Mouse (Mus musculus) right cerebral cortex, postnatal 10 days (tissue): Measurements from ENCODE around the gene Cidec.

ENCODE experiments used
- DNase-seq, 2 experiments: peaks; one replicate each; pipeline ENCODE4 v3.0.0; 2021; ENCODE audit warnings: low spot score in 2 of 2

The Cidec gene

DNA sequence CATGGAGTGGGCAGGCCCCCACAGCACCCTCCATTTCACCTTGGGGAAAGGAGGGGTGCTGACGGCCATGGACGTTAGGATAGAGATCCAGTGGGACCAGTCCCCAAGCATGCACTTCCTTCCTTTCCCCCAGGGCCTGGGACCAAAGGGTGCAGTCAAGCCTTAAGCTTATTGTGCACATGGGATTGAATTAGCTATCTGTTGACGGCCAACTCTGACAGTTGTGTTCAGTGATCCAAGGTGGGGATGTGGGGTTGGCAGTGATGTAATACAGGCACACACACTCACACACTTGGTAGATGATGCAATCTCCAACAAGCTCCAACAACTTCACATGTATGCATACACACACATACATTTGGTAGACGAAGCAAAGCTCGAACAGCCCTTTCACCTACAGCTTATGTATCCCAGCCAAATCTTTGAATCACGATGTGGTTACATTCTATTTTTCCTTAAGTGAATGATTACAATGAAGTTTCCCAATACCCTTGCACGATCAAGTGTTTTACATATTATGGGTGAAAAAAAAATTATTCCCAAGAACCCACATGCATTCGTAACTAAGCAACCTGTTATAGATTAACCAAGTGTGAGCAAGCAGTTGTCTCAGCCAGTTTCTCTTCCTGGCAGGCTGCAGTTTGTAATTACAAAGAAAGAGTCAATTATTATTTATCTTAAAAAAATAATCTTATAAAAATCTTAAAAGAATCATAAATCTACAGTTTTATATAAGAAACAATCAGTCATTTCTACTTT is 8.8 kb upstream of the Cidec start:
- no peak for DNase-seq

DNA sequence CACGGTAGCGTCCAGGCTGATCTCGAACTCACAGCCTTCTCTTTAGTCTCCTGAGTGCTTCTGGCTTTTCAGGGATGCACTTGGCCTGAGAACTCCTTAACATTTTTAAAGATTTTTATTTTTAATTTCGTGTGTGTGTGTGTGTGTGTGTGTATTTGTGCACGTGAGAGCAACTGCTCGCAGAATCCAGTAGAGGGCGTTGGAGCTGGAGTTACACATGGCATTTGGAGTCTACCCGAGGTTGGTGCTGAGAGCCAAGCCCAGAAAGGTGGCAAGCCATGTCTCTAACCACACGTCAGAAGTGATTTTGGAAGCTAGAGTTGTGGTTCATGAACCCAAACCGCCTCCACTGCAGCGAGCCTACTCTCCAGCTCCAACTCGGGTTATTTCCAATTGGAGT is 7.5 kb upstream of the Cidec start:
- DNase-seq = no peak

DNA sequence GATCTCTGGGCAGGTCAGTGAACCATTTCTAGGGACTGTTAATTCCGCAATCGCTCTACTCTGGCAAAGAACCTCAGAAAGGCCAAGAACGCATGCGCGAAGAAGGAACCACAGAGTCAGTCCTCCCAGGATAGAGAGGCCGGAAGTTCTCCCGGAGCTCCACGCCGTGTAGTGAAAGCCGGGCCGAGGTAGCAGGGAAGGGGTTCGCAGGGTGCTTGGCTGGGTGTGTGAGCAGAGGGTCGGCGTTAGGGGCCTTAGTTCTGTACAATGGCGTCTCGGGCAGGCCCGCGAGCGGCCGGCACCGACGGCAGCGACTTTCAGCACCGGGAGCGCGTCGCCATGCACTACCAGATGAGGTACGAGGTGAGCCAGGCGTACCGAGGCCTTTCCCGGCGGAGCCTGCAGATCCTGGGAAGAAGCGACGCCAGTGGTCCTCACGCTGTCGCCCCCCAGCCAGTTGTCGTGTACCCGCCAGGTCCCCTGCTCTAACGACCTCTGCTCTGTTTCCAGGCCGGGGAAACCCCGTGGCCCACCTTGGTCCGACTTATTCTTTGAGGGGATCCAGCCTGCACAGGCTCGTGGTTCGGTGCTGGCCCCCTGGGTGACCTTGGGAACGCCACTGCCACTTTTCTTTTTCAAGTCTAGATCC is 7.0 kb upstream of the Cidec start, which contains the start of gene Jagn1:
Jagn1 (plus strand) TSS at position 128 of the 649 bp plus-strand sequence.
- DNase-seq = peak; percentile 93 to 94

DNA sequence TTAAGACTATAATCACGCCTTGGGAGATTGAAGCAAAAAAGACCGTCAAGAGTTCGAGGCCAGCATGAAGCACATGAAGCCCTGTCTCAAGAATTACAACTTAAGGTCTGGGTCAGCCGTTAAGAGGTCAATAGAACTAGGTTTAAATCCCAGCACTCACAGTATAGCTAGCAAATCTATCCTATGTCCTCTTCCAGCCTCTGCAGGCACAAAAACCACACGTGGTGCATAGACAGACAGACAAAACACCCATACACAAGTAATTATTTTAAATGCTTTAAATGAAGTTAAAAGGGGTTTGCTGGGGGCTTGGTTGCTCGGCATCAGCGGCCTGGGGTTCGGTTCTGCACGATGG is 6.5 kb upstream of the Cidec start:
- no peak for DNase-seq

DNA sequence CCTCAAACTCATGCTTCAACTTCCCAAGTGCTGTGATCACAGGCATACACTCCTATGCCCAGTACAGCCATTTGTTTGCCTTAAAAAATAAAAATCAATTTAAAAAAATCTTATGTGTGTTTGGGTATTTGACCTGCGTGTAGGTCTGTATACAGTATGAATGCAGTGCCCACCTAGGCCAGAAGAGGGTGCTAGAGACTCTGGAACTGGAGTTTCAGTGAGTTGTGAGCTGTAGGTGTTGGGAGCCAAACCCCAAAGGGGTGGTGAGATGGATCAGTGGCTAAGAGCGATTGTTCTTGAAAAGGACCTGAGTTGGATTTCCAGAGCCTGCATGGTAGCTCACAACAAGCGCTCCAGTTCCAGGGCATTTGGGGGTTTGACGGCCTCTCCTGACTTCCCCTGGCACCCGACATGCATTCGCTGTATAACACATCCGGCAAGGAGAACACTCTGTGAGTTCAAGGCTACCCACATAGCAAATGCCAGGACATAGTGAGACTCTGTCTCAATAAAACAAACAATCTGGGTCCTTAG is 5.7 kb upstream of the Cidec start:
- peak; percentile 58 to 71 for DNase-seq

DNA sequence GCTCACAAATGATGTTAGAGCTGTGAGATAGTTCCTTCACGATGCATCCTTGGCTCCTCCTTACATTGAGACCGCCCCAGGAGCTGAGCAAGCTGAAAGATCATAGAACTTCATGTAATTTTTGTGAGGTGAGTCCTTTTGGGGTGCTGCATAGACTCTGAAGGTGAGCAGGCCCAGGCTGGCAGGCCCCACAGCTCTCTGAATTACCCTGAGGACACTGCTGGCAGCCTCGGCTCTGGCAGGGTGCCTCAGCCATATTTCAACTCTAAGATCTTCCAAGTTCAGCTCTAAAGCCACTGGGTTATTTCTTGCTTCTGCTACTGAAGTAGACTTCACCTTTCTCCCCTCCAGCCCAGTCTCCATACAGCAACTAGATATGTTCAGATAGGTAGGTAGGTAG is 5.1 kb upstream of the Cidec start:
- DNase-seq = no peak

DNA sequence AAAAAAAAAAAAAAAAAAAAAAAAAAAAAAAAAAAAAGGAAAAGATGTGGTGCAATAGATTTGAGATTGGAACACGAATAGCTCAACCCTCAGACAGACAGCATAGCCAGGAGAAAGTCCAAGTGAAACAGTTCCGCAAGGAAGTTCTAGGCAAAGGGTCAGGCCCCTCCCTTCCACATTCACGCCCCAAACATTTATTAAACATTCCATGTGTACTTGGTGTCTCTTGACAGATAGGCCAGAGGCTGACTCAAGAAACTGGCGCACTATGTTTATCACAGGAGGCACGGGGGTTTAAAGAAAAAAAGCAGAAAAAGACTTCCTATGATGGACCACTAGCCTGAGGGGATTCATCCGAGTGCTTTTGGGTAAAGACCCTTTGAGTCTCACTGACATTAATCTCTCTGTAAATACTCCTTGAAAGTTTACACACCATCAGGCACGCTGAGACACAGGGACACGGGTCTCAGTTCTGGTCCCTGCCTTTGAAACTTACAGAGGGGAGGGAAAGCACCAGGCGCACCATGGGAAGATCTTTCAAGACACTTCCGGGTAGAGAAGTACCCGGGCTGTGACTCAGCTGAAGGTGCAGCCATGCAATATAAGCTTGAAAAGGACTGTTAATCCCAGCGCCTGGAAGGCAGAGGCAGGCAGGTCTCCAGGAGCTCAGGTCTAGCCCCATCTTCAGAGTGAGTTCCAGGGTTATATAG is 3.3 kb upstream of the Cidec start:
- no peak for DNase-seq

DNA sequence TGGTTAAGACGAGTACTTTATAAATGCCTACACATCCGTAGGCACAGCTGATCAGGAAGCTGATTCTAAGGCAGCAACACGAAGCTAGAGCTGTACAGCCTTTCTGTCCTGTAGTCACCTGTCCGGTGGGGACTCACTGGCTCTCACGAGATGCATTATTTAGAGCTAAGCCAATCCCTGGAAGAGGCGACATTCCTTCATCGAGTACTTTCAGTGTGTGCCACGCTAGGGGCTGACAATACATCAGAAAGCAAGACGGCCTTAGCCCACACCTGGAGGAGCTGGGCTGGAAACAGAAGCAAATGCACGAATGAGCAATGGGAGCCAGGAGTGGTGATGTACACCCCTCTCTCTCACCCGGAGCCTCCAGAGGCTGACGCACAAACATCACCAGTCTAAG is 1.6 kb upstream of the Cidec start:
- no peak for DNase-seq

DNA sequence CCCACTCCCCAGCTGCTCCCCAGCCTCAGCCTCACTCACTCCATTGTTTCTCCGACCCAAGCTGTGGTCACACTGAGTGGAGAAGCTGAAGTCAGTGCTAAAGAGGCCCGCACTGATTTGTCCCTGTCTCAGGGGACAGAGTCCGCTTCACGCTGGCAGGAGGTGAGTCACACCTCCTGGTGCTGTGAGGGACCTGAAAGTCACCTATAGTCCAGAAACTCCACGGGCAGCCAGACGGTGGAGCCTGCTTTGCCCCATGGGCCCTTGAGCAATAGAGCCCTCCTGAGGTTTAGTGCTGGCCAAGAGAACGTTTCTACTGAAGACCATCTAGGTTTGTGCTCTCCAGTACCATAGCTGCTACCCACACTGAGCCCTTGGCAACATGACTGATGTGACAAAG is 869 bp downstream of the Cidec start:
- no peak for DNase-seq

DNA sequence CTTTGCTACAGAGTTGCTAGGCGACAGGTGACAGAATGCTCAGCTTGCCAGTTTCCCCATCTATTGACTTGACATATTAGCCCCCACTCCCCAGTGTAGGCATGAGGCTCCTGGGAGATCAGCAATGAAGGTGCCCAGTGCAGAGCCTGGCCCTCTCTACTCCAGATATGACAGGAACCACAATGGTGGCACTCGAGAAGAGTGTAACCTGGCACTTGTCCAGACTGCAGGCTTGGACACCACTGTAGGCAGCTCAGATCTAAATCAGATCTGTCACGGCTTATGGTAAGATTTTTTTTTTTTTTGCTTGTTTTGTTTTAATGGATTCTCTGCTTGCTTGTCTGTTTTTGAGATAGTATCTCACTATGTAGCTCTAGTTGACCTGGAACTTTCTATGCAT is 1.9 kb downstream of the Cidec start:
- DNase-seq = no peak

DNA sequence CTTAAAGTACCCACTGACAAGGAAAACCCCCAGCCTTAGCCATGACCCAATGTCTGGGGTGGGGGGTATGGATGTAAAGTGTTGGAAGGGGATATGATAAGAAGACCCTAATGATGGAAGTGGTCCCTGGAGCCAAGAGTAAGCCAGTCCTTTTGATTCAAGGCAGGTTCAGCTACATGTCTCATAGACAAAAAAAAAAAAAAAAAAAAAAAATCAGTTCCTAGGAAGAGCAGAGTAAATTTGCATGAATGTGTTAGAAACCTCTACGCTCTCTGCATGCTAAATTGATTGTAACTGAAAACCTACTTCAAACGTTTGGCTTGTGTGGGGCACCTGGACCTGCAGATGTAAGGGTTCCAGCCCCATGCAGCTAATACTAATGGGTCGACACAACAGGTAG is 3.8 kb downstream of the Cidec start:
- no peak for DNase-seq

DNA sequence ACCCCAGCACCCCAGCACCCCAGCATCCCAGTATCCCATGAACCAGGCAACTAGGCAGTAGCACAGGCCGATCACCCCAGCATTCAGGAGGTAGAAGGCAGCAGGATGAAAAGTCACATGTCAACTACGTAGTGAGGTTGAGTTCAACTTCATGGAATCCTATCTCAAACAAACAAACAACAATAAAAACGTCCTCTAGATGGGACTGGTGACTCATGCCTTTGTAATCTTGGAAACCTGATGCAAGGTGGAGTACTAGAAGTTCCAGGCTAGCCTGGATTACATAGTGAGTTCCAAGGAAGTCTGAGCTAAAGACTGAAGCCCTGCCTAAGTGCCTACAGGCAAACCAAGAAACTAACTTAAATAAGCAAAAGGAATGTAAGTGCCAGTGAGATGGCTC is 4.7 kb downstream of the Cidec start:
- no peak for DNase-seq

DNA sequence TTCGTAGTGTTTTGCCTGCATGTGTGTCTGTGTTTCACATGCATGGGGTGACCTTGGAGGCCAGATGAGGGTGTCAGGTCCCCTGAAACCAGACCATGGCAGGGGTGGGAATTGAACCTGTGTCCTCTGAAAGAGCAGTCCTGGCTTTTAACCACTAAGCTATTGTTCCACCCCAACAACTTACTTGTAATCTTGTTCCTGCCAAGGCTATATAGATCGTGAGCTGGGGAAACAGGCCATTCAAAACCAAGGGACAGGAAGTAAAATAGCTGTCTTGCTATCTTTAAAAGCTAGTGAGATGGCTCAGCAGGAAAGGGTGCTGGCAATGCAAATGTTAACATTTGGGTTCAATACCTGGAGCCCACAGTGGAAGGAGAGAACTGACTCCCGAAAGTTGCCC is 5.6 kb downstream of the Cidec start:
- no peak for DNase-seq

DNA sequence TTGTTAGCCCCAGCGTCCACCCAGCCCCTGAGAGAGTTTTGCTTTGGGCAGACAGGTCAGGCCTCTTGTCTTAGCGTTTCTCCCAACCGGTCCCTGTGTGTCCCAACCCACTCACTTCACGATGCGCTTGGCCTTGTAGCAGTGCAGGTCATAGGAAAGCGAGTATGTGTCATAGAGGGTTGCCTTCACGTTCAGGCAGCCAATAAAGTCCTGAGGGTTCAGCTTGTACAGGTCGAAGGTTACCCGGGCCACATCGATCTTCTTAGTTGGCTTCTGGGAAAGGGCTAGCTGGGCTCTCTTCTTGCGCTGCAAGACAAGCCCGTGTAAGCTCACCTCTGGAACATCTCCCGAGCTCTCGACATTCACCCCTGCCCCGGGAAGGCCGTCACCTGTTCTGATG is 7.6 kb downstream of the Cidec start:
- no peak for DNase-seq

DNA sequence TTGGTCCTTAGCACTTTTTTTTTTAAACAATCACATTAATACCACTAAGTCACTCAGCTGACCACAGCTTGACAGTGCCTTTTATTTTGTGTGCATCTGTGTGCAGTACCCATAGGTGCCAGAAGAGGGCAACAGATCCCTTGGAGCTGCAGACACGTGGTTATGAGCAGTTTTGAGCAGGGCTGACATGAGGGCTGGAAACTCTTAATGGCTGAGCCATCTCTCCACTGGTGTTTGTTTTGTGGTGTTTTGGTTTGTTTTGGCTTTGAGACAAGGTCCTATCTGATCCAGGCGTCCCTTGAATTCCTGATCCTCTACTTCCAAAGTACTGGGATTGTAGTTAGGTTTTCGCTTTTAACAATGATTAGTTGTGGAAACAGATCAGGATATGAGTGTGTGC is 8.2 kb downstream of the Cidec start:
- no peak for DNase-seq

DNA sequence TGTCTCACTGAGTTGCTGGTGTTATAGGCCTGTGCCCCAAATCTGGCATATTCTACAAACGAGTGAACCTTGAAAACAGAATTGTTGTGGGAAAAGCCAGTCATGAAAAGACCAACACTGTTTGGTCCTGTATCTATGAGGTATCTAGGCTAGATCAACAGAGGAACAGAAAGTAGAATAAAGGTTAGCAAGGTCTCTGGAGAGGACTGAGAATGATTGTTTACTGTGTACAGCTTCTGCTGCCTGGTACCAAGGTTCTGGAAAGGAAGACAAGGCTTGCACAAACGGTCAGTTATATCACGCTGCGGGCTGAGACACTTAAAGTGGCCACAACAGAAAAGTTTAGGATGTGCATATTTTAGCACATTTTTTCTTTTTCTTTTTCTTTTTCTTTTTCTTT is 8.9 kb downstream of the Cidec start:
- DNase-seq = no peak

DNA sequence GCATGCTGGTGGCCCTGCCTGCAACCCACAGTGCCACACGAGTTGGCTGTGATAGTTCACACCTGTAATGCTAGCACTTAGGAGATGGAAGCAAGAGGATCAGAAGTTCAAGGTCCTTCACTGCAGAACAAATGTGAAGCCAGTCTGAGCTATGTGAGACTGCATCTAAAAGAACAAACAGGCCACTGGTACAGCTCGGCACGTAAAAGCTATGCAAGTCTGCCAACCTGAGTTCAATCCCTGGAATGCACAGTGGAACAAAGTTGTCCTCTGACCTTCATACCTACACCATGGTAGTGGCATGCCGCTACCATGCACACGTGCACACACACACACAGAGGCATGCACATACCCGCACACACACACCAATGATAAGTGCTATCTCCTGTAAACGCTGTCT is 11.4 kb downstream of the Cidec start:
- no peak for DNase-seq

DNA sequence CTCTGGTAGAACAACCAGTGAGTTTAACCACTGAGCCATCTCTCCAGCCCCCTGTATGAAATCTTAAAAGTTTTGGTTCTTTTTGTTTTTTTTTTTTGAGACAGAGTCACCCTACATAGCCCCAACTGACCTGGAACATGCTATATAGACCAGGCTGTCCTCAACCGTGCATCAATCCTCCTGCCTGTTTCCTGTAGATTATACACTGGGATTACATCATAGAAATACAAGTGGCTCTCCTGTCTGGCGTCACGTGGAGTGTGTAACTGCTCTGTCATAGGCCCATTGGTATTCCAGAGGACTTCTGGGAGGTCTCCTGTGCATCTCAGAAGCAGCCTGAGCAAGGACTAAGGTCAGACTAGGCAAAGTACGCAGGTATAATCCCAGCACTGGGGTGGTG is 12.6 kb downstream of the Cidec start:
- no peak for DNase-seq

DNA sequence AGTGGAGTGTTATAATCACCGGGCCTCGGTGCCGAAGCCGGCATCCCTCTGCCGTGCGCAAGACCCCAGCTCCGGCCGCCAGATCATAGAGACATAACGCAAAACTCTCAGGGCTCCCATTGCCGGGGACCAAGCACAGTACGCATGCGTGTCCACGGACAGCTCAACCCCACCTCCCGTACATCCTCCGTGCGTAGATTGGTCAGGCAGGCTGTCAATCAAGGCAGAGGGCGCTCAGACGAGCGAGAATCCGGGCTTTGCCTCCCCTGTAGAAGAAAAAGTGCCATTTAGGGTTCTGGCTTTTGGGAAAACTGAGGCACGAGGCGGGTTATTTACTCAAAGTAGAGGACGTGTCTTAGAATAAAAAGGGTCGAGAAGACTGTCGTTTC is 16.4 kb downstream of the Cidec start, which contains the start of gene Rpusd3:
Rpusd3 (minus strand) TSS at position 142 of the 389 bp plus-strand sequence.
- peak; percentile 97 to 99 for DNase-seq

DNA sequence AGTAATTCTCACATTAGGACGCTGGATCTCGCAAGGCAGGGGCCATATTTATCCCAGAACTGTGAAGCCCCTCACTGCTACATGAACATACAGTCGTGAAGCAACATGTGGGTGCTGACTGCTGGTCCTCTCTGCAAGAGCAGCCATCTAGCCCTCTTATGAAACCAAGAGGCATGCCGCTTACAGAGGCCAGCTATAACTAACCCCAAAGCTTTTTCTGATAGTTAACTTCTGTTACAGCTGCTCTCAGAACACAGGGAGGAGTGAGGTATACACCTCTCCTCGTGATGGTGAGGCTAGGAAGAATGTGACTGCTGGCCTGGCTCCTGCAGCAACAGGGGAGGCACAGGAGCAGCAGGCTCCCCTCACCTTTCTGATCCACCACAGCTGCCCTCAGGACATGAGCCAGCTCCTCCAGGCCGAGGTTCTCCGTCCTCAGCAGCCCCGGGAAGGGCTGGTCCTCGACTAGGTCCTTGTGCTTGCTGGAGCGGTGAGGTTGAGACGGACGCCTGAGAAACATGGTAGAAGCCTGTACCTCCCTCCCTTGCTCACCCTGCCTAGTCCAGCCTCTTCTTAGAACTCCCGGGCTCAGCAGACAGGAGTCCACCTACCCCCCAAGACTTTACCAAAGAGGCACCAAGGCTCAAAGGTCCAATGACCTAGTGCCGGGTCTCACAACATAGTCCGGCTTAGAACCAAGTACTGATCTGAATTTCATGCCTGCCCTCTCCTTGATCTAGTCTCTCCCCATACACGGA is 16.9 kb downstream of the Cidec start:
- no peak for DNase-seq

DNA sequence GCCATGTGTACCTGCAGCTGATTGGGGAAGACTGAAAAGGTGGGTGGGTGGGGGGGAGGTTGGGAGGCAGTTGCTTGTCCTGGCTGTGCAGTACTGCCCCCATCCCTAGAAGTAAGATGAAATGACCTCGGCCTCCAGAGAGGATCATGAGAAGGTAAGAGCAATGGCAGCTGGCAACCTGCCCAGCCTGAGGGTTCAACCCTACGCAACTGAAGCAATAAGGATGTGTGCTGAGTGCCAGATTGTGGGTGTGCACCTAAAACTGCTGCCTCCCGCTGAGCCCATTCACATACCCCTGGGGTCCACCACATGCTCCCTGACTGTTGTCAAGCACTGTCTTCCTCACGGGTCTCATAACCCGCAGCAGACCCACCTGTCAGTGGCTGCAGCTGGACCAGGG is 19.1 kb downstream of the Cidec start:
- no peak for DNase-seq

DNA sequence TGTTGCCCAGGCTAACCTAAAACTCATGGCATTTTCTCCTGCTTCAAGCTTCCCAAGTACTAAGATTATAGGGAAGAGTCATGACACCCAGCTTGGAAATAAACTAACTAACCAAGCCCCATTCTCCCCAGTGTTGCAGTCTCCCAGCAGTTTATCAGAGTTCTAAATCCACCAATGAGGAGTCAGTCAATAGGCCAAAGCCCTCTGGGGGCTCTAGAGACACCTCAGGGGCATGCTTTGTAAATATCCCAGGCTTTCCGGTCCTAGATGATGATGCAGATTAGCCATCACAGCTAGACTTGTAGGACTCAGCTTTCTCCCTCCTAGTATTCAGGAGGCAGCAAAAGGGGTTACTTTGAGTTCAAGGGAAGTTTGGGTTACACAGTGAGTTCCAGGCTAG is 25.6 kb downstream of the Cidec start:
- no peak for DNase-seq
